Mouse (Mus musculus) limb, embryonic 14.5 days (tissue): ENCODE data around the gene Pard6b. TPM values are rescaled to one million over a fixed set of nuclear protein-coding genes. Genes with fewer than 3 reads are reported as not detected.

Experiments used
- ATAC-seq: fragments of 200-750 bp; cut with Nextera tagmentation; 2 replicates; pipeline ENCODE4 v1.8.0; 2017; ENCODE audit warnings: low read depth, moderate number of reproducible peaks, moderate TSS enrichment; ENCODE audit not compliant: low FRiP score
- DNase-seq: peaks from one replicate; pipeline ENCODE4 v3.0.0-alpha.2; 2015; ENCODE audit warnings: low spot score
- H3K27ac ChIP-seq: fragments of 300-500 bp; sonication (generic); replicated peaks from 2 replicates; pipeline ENCODE4 v1.5.1; 2014; ENCODE audit warnings: low read depth, mild to moderate bottlenecking, low read length, moderate library complexity, mixed read lengths
- H3K27me3 ChIP-seq: fragments of 300-500 bp; sonication (generic); 2 replicates; pipeline ENCODE4 v1.6.1; 2014; ENCODE audit warnings: low read length, mixed read lengths; ENCODE audit not compliant: control insufficient read depth, insufficient read depth
- H3K36me3 ChIP-seq: fragments of 300-500 bp; sonication (generic); 2 replicates; pipeline ENCODE4 v1.6.1; 2014; ENCODE audit warnings: mild to moderate bottlenecking, low read length, moderate library complexity, mixed read lengths; ENCODE audit not compliant: control insufficient read depth, insufficient read depth
- H3K4me1 ChIP-seq: fragments of 300-500 bp; sonication (generic); 2 replicates; pipeline ENCODE4 v1.6.1; 2014; ENCODE audit warnings: antibody characterized with exemption, low read length, mixed read lengths; ENCODE audit not compliant: control insufficient read depth, insufficient read depth
- H3K4me2 ChIP-seq: fragments of 300-500 bp; sonication (generic); replicated peaks from 2 replicates; pipeline ENCODE4 v1.6.1; 2014; ENCODE audit warnings: low read depth, mild to moderate bottlenecking, low read length, moderate library complexity; ENCODE audit not compliant: severe bottlenecking
- H3K4me3 ChIP-seq: fragments of 300-500 bp; sonication (generic); replicated peaks from 2 replicates; pipeline ENCODE4 v1.5.1; 2014; ENCODE audit warnings: low read length
- H3K9ac ChIP-seq: fragments of 300-500 bp; sonication (generic); 2 replicates; pipeline ENCODE4 v1.6.1; 2014; ENCODE audit warnings: mild to moderate bottlenecking, low read depth, low read length, moderate library complexity; ENCODE audit not compliant: severe bottlenecking
- H3K9me3 ChIP-seq: fragments of 300-500 bp; sonication (generic); 2 replicates; pipeline ENCODE4 v1.6.1; 2016; ENCODE audit warnings: low read length; ENCODE audit not compliant: control insufficient read depth
- POLR2A ChIP-seq: fragments of 200-500 bp; IDR thresholded peaks from 2 replicates; pipeline ENCODE4 v1.8.0; 2012; ENCODE audit warnings: inconsistent platforms, mild to moderate bottlenecking, moderate library complexity, borderline replicate concordance; ENCODE audit not compliant: insufficient read depth, insufficient read length; ENCODE audit errors: extremely low read depth
- WGBS: fragments of 180-500 bp; shearing (Covaris S2); extraction: QIAGEN DNeasy Blood & Tissue Kit; methylation state at CpG from one replicate; pipeline ENCODE4 v1.1.7; 2014; 5-methylcytosine and 5-hydroxymethylcytosine counted together
- polyA plus RNA-seq, 2 experiments: library from polyadenylated mRNA; depleted of rRNA in 1 of 2; stranded (reverse) in 1 of 2; unstranded in 1 of 2; fragments of >200 nt; fragmentation: Nextera tagmentation in 1 of 2; extraction: Ambion mirVana in 1 of 2; gene quantifications; 2 replicates each; pipeline versions ENCODE4 v1.2.1 to v1.2.3; 2012 to 2014

The Pard6b gene
- polyA plus RNA-seq, 2 experiments: 3.7 to 4.0 TPM

DNA sequence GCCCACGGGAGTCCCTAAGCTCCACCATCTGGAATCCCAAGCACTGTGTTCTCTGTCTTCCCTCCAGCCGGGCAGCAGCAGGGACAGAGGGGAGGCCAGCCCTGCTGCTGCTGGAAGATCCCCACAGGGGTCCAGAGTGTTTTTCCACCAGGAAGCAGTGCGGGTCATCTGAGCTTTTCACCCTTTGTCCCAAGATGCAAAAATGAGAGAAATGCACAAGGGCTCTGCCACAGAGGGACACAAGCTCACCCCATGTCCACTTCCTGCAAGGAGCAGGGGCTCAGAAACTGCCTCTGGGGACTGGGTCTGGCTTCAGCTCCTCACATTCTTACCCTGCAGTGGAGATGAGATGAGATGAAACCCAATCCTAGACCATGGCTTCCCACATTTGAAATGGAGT, 40.1 kb upstream of the Pard6b start:
- no peak overlapping the region for H3K9ac ChIP-seq
- 41% methylated on average over 3 of the region's 3 CpGs for WGBS
- H3K27ac ChIP-seq: no peak overlapping the region
- peaks cover 17% of the 10 kb centered on the region for H3K4me1 ChIP-seq
- no peak overlapping the region for H3K4me2 ChIP-seq
- no peaks in the 10 kb centered on the region for H3K9me3 ChIP-seq
- no peak overlapping the region for H3K4me3 ChIP-seq
- no peak for TF ChIP-seq POLR2A
- no peaks in the 10 kb centered on the region for H3K36me3 ChIP-seq
- no peak for ATAC-seq
- DNase-seq: no peak
- no peaks in the 10 kb centered on the region for H3K27me3 ChIP-seq

DNA sequence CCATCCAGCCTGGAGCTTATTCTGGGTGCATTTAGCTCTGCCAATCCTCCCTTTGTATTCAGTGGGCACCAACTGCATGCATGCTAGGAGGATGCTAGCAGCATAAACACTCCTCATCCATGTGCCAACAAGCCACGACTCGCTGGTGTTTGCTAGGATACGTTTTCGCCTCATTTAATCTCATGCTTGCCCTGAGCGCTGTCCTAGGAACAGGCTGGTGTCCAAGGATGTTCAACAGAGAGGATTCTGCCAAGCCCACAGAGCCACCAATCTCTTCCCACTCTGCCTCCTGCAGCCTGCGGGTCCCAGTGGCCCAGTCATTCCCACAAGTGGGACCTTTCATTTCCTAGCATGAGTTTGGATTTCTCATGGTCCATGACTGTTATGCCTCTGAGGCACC, 38.8 kb upstream of the Pard6b start:
- Histone ChIP-seq H3K4me1 (peaks cover 25% of the 10 kb centered on the region), H3K27ac (no peak overlapping the region), H3K9me3 (no peaks in the 10 kb centered on the region), H3K4me3 (no peak overlapping the region), H3K36me3 (no peaks in the 10 kb centered on the region), H3K4me2 (no peak overlapping the region), H3K27me3 (no peaks in the 10 kb centered on the region), H3K9ac (no peak overlapping the region)
- no peak for TF ChIP-seq POLR2A
- 86% methylated on average over 6 of the region's 6 CpGs for WGBS
- DNase-seq (no peak), ATAC-seq (no peak)

GRCm38 (mm10) chr2:168044681-168045287, 36.0 kb upstream of the Pard6b start:
- peaks cover 31% of the 10 kb centered on the region for H3K4me1 ChIP-seq
- WGBS: 73% methylated on average over 10 of the region's 10 CpGs

DNA sequence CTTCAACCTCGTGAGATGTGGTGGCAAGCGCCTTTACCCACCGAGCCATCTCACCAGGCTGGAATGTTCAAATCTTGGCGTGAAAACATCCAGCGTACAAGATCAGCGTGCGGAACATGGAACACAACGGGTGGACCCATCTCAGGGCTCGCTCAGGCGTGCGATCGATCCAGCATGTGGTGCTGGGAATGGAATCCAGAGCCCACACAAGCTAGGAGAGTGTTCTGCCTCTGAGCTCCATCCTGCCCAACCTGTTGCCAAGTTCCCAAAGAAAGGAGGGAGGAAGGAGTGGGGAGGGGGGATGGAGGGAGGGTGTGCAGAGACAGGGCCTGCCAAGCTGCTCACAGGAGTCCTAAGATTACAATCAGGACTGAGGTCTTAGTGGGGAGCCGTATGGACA, 35.4 kb upstream of the Pard6b start:
- peaks cover 31% of the 10 kb centered on the region for H3K4me1 ChIP-seq

More at GRCm38 (mm10) chr2:168044681-168045287, 36.0 kb upstream of the Pard6b start:
- Histone ChIP-seq H3K36me3 (no peaks in the 10 kb centered on the region), H3K4me2 (no peak overlapping the region), H3K27me3 (peaks cover 4% of the 10 kb centered on the region; the same call in 1 of the 2 replicates), H3K4me3 (no peak overlapping the region), H3K27ac (peak overlapping the region; percentile 71), H3K9me3 (no peaks in the 10 kb centered on the region), H3K9ac (no peak overlapping the region)
- no peak for ATAC-seq
- no peak for TF ChIP-seq POLR2A
- no peak for DNase-seq

DNA sequence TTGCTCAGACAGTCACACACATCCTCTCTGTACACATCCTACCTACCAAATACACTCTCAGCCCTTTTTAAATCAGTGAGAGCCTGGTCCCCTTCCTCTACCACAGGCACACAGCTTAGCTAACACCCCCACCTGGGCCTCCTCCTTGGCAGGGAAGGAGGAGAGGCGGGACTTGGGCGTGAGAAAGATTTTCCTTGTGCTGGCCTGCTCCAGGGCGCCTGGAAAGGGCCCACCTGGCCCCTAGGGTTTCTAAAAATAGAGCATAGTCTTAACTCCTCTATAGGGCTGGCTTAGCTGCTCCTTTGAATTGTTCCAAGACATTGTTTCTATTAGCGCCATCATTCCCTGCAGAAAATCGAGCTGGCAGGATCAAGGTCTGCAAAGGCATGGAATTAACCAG, 35.0 kb upstream of the Pard6b start:
- H3K27me3 ChIP-seq: peaks cover 4% of the 10 kb centered on the region; the same call in 1 of the 2 replicates
- no peak overlapping the region for H3K9ac ChIP-seq
- H3K27ac ChIP-seq: peak overlapping the region; percentile 71
- TF ChIP-seq POLR2A: no peak
- ATAC-seq (peak; percentile 86), DNase-seq (peak; percentile 92)
- peak overlapping the region; percentile 25 for H3K4me2 ChIP-seq
- no peaks in the 10 kb centered on the region for H3K9me3 ChIP-seq
- no peak overlapping the region for H3K4me3 ChIP-seq
- no peaks in the 10 kb centered on the region for H3K36me3 ChIP-seq
- peaks cover 31% of the 10 kb centered on the region for H3K4me1 ChIP-seq
- WGBS: 8% methylated on average over 5 of the region's 5 CpGs

More for the DNA sequence above, 35.4 kb upstream of the Pard6b start:
- H3K9me3 ChIP-seq: no peaks in the 10 kb centered on the region
- DNase-seq (peak; percentile 58), ATAC-seq (peak; percentile 67)
- WGBS: 63% methylated on average over 13 of the region's 13 CpGs
- peak overlapping the region; percentile 71 for H3K27ac ChIP-seq
- no peak overlapping the region for H3K4me3 ChIP-seq
- TF ChIP-seq POLR2A: no peak
- H3K9ac ChIP-seq: no peak overlapping the region
- no peaks in the 10 kb centered on the region for H3K36me3 ChIP-seq
- H3K4me2 ChIP-seq: peak overlapping the region; percentile 25
- peaks cover 4% of the 10 kb centered on the region; the same call in 1 of the 2 replicates for H3K27me3 ChIP-seq

- ATAC-seq: no peak
- H3K27ac ChIP-seq: peak overlapping the region; percentile 71
- TF ChIP-seq POLR2A: no peak
- H3K9ac ChIP-seq: no peak overlapping the region
- WGBS: 76% methylated on average over 4 of the region's 4 CpGs
- H3K4me1 ChIP-seq: peaks cover 31% of the 10 kb centered on the region
- H3K9me3 ChIP-seq: no peaks in the 10 kb centered on the region
- H3K27me3 ChIP-seq: peaks cover 4% of the 10 kb centered on the region; the same call in 1 of the 2 replicates
- H3K36me3 ChIP-seq: no peaks in the 10 kb centered on the region
- no peak for DNase-seq
- H3K4me2 ChIP-seq: no peak overlapping the region
- no peak overlapping the region for H3K4me3 ChIP-seq
Observed at GRCm38 (mm10) chr2:168046467-168046866, 34.3 kb upstream of the Pard6b start.
